Mouse (Mus musculus) layer of hippocampus, postnatal 36 days (tissue): ENCODE data around the gene Hsf2bp. TPM values are rescaled to one million over a fixed set of nuclear protein-coding genes. Genes with fewer than 3 reads are reported as not detected.

Source experiments
- DNase-seq, 2 experiments: peaks; one replicate each; pipeline ENCODE4 v3.0.0; 2022
- total RNA-seq, 2 experiments: library from RNA; stranded (reverse); gene quantifications; 2 replicates each; pipeline ENCODE4 v1.2.3; 2021

Hsf2bp gene
- total RNA-seq, 2 experiments from 2014 or later, result 0.43 to 1.3 TPM

GRCm38 (mm10) chr17:31937141-31937554 lies 99.0 kb downstream of the Hsf2bp start:
- no peak for DNase-seq

GRCm38 (mm10) chr17:31935841-31936240 lies 100.3 kb downstream of the Hsf2bp start:
- no peak for DNase-seq

DNA sequence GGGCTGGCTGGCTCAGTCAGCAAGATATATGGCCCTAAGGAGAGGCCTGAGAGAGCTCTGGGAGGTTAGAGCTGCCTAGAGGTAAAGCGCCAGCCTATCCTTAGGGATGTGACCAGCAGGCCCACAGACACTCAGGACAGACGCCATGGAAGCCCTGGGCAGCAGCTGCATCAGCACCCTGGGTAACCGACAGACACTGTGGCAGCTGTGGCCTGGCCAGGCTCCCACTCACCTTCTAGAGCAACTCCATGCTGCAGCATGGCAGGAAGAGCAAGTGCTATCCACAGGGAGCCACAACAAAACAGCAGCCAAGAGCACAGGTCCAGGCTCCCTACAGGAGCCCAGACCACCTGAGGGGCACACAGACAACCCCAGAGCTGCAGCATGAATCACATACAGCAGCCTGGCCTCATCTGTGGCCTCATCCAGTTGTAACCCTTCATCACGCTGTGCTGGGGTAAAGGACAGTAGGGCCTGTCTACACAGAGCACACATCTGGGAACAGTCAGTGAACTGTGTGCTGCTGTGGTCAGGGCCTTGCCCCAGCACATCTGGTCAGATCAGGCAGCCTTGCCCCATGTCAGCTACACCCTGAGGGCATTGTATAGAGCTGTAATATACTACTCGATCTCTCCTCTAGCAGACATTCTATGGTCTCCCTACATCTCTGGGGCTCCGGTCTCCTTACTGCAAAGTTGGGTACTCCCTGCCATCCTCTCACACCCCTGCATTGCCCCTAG lies 100.9 kb downstream of the Hsf2bp start:
- DNase-seq, result no peak

GRCm38 (mm10) chr17:31933956-31934355 lies 102.2 kb downstream of the Hsf2bp start:
- DNase-seq, result no peak

DNA sequence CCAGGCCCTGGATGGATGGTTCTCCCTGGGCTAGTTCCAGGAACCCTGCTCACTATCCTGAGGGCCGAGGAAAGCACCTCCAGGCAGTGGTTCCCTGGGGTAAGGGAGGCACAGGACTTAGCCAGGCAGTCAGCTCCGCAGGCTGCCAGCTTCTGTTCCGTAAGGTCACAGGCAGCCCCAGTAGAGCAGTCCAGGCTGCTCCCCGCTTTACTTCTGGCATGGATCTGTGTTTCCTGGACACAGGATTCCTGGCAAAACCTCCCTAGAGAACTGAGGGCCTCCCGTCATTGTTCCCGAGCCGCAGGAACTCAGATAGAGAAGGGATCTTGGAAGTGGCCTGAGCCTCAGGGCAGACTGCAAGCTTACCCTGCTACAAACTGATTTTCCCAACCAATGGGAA lies 104.7 kb downstream of the Hsf2bp start:
- DNase-seq, result no peak

- DNase-seq, result no peak
These were observed 106.1 kb downstream of the Hsf2bp start for GRCm38 (mm10) chr17:31929844-31930715.

GRCm38 (mm10) chr17:31929032-31929431 lies 107.1 kb downstream of the Hsf2bp start:
- no peak for DNase-seq

GRCm38 (mm10) chr17:31927895-31928626 lies 108.1 kb downstream of the Hsf2bp start:
- peak in 1 of 2 experiments; percentile 23 for DNase-seq

DNA sequence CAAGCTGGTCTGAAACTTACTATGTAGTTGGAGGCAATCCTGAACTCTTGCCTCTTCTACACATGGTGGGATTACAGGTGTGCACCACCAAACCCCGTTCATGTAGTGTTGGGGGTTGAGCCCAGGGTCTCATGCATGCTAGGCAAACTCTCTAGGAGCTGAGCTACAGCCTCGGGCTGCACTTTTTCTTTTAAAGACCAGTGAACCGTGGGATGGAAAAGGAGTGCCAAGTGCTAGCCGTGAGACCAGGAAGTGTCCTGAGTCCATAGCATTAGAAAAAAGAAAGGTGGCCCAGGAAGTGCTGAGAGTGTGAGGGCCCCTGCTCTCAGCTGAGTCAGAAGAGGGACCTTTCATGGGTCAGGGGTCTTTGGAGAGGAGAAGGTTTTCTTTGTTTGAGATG lies 111.9 kb downstream of the Hsf2bp start:
- DNase-seq, result no peak

- DNase-seq, result no peak
These were observed 112.7 kb downstream of the Hsf2bp start for GRCm38 (mm10) chr17:31923310-31923970.

- DNase-seq, result no peak
These were observed 115.5 kb downstream of the Hsf2bp start for GRCm38 (mm10) chr17:31920589-31921190.

DNA sequence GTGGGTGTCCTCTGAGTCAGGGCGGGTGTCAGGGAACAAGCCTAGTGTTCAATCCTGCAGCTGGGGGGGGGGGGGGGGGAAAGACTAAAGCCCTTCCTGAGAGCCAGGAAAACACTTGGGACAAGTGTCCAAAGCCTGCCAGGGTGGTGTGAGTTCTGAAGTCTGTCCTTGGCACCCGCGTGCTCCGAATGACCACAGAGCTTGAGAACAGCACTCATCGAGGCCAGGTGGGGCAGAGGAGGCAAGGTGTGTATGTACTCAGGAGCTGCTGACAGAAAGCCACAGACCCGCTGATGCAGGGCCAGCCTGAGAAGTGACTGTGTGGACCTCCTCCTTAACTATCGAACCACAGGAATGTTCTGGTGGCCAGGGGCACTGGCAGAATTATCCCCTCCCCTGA lies 116.5 kb downstream of the Hsf2bp start:
- no peak for DNase-seq

DNA sequence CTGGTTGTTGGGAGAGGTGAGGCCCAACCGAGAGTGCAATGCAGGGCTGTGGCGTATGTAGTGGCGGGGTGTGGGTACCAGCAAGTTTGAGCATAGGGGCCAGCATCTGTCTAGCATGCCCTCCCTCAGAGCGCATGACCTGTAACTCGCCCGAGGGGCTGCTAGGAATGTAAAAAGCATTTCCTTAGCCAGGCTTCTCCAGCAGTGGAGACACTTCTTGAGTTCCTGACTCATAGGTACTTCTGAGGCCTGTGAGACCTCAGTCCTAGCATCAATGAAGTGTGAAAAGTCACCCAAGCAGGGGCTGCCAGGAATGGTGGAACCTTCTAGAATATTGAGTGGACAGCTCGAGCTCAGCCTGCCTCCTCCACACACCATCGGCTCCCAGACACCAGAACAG lies 117.8 kb downstream of the Hsf2bp start:
- no peak for DNase-seq

- no peak for DNase-seq
These were observed 119.7 kb downstream of the Hsf2bp start for GRCm38 (mm10) chr17:31916461-31916775.

- DNase-seq, result no peak
These were observed 120.2 kb downstream of the Hsf2bp start for GRCm38 (mm10) chr17:31915756-31916460.

DNA sequence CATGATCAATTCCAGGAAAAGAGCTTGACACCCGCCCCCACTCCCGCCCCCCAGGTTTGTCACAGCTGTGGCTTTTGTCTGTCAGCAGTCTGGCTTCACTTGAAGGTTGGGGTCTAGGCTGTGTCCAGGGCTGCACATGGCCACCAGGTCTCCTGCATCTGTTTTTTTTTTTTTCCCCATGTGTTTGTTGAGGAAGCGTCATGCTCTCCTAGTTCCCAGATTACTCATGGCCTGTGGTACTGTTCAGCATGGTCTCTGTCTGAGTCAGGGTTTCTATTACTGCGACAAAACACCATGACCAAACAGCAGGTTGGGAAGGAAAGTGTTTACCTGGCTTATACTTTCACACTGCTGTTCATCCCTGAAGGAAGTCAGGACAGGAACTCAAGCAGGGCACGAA lies 121.8 kb downstream of the Hsf2bp start:
- no peak for DNase-seq

DNA sequence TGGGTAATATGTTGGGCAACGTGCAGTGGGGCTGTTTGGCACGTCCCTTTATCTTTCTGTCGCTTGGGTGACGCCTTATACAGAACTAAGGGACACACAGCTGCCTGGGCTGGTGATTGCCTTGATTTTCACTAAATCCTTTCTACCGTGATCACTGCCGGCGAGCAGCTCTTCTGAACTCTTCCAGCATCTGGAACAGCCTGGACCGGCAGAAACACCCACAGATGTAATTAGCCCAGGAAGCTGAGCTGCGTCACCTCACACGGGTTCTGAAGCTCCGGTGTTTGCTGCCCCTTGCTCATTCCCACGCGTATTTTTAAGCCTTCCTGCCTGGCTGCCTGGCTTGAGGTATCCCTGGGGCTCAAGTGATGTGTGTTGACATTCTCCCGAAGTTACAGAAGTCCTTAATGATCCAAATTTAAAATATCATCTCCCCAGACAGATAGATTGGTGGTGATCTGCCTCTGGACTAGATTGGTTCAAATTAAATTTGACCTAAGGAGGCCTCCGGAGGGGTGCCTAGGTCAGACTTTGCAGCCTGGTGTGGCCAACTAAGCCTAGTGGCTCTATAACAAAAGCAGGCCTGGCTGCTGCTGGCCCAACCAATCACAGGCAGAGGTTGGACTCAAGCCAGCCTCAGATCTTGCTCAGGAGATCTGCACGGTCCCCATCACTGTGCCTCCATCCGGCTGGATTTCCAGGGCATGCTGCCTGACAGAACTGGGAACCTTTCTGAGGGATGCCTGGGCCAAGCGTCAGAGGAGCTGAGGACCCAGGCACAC lies 123.1 kb downstream of the Hsf2bp start:
- no peak for DNase-seq

GRCm38 (mm10) chr17:31912387-31912786 lies 123.8 kb downstream of the Hsf2bp start:
- no peak for DNase-seq

DNA sequence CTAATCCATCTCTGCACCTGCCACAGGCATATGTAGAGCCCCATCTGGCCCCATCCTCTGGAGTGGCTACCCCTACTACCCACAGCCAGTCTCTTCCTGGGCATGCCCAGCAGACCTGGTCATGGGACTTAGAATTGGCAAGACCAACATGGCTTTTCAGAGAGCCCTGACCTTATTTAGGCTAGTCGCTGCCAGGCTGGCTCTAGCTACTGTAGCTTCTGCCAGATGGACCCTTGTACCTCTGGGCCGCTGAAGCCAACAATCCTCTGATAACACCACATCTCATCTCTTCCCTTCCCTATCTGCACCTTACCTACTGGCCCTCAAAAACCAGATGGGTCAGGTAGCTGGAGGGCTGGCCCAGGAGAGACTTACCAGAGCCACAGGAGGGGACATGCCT lies 127.2 kb downstream of the Hsf2bp start:
- DNase-seq, result no peak

GRCm38 (mm10) chr17:31906441-31906840 lies 129.7 kb downstream of the Hsf2bp start:
- DNase-seq, result no peak

DNA sequence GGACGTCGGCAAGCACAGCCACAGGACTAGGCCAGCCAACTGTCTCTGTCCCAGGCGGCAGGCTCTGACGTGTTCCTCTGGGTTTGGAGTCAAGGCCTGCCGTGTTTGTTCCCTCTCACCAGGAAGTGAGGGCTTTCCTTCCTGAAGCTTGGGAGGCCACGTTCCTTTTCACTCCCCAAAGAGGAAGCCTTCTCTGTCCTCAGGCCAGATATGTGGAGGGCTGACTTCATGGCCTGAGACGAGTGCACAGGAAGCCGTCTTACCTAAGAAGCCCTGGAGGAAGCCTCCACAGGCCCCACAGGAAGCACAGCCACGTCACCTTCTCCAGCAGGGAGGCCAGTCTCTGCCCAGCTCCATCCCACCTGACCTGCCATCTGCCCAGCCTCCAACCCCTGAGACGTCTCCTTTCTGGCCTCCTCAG lies 130.3 kb downstream of the Hsf2bp start:
- no peak for DNase-seq
